Mouse (Mus musculus) mouse trophoblast stem cell (cell line): ENCODE measurements at regions not wholly inside any gene's neighbourhood (a gene's known extent, or its start where the extent isn't known, plus 50 kb on each side); places are given as distances from the start of the nearest gene placed in this dataset.

ENCODE experiments used
- in situ Hi-C, 2 experiments: fragments of 300-500 bp; cut with MseI, MboI; formaldehyde crosslinking; loops; 2 replicates in 1 of 2; 3 replicates in 1 of 2; pipeline ENCODE4 v1.15.1; 2025

DNA sequence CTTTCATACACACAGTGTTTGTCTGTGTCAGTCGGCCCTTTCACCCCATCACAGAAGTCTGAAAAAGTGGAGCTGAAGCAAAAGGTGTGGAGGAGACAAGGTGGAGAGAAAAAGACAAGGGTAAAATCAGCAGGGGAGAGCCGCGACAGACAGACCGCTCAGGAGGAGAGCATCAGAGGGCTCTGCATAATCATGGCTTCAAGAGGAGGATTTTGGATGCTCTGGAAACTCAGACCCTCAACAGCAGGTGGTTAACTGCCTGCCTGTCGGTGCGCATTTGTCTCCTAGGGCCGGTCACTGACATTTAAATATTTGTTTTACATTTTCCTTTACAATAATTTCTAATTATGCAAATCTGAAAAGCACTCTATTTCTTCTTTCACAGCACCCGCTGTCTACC is 100.6 kb upstream of the Zfp42 start:
- in situ Hi-C loops: no loop called here

DNA sequence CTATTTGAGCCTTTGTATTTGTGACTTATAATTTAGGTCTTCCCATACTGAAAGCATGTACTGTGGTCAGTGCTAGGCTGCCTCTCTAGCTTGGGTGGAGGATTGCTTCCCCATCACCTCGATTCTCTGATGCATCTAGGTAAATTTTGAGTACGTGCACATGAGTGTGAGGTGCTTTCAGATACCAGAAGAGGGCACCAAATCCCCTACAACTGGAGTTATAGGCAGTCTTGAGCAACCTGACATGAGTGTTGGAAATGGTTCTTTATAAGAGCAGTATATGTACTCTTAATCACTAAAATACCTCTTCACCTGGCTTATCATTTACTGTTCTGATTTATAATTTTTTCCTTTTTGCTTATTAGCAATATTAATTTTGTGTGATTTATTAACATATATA is 86.3 kb upstream of the Zfp42 start:
- in situ Hi-C loops: loop anchor here in 1 of 2 experiments (10.0 kb wide), 1 partner anchor 632 kb away; no protein-coding TSS in a partner anchor

DNA sequence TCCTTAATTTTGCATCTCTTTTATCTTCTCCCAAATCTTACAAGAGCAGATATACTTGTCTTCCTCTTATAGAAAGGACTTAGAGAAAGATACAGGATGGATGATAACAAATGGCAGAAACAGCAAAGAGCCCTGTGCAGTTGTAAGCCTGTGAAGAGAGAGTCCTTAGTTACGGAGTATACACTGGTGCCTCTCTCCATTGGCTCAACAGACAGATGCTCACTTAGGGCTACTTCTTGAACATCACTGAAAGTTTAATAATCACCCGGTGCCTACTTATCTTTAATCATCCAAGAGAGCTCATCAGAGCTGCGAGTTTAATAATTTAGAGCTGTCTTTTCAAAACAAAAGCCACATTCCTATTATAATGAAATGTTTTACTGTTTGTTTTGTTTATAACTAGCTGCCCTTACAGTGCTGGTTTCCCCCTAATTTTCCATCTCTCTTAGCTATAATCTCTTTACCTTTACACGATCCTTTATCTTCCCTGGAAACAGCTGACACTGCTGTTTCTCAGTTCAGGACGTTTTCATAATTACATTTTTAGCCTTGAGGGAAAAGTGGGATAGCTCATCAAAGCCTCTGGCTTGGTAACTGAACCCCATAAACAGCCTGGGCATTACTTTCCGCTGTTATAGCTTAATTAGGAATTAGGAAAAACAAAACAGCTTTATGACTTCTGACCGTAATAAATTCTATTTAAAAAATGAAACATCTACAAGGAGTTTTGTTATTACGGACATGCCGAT is 83.8 kb upstream of the Zfp42 start:
- in situ Hi-C loops: loop anchor here in 1 of 2 experiments (10.0 kb wide), 1 partner anchor 634 kb away; no protein-coding TSS in a partner anchor
